Mouse (Mus musculus) neural tube, embryonic 10.5 days (tissue): Measurements from ENCODE around the gene Bean1.
A peak's percentile ranks its signal among the peaks of the same experiment; 100 is the strongest.

Source experiments
- DNase-seq: peaks from one replicate; pipeline ENCODE4 v3.0.0-alpha.2; 2017; ENCODE audit warnings: low spot score; ENCODE audit errors: extremely low spot score

The Bean1 gene

DNA sequence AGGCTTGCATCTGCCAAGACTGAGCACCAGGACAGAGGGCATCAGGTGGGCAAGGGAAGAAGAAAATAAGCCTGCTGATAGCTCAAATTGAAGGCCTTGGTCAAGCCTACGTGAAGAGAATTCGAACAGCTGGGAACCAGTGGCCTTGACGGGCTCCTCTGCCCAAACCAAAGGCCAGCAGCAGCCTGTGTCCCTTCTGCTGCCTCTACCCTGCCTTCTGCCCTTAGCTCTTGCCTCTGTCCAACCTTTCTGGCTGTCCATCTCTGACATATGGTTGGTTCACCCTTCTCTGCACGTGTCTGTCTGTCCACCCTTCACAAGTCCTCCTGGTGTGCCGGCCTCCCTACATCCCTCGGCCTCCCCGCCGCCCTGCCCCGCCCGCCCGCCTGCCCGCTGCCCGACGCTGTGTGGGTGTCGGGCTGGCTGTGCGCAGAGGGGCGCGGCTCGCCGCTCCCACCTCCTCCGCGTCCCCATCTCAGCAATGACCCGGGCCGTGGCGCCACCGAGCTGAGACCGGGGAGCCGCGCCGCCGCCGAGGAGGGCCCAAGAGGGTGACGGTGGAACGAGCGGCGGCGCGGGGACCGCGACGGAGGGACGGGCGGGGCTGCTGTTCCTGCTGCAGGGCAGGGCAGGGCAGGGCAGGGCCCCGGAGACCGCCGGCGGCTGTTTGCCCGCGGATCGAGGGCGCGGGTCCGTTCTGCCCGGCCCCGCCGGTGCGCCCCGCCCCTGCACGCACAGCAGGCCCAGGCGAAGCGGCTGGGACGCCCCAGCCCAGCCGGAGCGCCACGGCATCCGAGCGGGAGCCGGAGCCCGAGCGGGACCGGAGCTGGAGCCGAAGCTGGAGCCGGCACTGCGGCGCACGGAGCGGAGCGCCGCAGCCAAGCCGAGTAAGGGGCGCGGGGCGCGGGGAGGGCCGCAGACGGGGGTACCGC is at the start of gene Bean1:
TSS of gene Bean1 (plus strand) at position 325 of the 932 bp plus-strand sequence.
- DNase-seq, result peak; percentile 68

- DNase-seq, result no peak
Observed at GRCm38 (mm10) chr8:104121640-104122416, 48.4 kb upstream of the Bean1 start.

GRCm38 (mm10) chr8:104123080-104123657 is 47.1 kb upstream of the Bean1 start:
- no peak for DNase-seq

DNA sequence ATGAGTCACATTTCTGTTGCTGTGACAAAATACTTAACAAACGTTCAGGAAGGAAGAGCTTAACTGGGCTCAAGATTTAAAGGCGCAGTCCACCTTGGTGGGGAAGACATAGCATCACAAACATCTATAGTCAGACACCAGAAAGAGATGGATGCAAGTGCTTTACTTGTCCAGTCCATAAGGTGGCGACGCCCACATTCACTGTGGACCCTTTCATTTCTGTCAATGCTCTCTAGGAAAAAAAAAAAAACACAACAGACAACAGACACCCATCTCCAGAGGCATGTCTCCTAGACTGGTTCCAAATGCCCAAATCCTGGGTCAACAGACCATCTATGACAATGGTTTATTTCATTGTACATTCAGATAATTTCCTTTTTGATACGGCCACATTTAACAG is 45.7 kb upstream of the Bean1 start:
- DNase-seq, result no peak

DNA sequence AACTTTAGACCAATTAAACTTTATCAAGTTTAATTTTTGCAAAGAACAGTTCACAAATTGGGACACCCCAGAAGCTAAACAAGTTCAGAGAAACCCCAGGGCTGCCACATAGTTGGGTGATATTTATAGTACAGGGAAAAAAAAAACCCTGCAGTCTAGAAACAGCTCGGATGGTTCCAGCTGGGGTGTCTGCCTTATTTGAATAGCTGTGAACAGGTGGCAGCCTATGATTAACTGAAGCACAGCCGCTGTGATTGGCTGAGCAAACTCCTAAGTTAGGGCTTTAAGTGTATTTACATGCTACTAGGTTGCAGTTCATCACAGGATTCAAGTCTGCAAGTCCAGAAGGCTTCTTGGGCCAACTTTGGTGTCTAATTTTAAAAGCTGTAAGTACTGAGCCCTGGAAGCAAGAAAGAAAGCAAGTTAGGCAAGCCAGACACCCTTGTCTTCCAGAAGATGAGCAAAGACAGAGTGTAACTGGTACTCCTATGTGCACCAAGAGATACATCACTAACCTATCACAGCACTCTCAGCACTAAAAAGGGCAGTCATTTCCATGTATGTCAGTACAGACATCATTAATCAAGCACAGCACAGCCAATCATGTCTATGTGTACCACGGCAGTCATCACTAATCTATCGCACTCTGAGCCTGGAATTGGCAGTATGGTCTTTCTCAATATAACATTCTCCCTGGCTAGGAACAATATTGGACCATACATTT is 42.9 kb upstream of the Bean1 start:
- no peak for DNase-seq

GRCm38 (mm10) chr8:104130916-104131315 is 39.3 kb upstream of the Bean1 start:
- DNase-seq, result no peak

GRCm38 (mm10) chr8:104131414-104131975 is 38.7 kb upstream of the Bean1 start:
- no peak for DNase-seq

DNA sequence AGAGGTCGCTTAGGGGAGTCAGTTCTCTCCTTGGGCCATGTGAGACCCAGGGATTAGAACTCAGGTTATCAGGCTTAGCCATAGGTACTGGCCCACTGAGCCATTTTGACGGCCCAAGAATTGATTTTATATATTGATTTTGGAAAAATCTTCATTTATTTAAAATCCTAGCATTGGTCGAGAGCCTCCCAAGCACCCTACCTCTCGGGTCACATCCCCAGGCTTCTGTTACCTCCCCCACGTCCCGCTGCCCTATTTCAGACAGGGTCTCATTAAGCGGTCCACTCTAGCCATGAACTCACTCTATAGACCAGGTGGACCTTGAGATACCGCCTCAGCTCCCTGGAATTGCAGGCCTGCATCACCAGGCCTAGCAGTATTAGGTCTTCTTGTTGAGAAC is 35.7 kb upstream of the Bean1 start:
- DNase-seq, result no peak

- DNase-seq, result no peak
Observed at GRCm38 (mm10) chr8:104136277-104136676, 34.0 kb upstream of the Bean1 start.

DNA sequence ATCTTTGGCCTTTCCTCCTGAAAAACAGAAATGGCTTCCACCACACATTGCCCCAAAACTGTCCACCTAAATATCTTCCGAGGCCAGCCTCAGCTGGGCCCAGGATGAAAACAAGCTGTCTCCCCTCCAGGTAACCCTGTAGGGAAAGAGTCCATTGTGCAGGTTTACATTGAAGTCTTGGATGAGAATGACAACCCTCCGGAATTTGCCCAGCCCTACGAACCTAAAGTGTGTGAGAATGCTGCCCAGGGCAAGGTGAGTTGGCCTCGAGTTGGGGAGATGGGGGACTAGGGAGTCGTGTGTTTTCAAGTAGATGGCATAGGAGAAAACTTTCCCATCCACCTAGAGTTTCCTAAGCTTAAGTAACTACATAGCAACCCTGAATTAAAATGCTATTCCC is 32.6 kb upstream of the Bean1 start:
- no peak for DNase-seq

DNA sequence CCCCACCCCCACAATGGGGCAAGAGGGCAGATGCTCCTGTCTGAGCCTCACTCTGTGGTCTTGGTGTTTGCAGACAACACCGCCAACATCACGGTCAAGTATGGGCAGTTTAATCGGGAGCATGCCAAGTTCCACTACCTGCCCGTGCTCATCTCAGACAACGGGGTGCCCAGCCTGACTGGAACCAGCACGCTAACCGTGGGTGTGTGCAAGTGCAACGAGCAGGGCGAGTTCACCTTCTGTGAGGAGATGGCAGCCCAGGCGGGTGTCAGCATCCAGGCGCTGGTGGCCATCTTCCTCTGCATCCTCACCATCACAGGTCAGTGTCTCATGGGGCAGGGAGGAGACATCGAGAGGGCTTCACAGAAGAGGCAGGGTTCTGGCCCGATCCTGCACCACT is 29.6 kb upstream of the Bean1 start:
- DNase-seq, result no peak

DNA sequence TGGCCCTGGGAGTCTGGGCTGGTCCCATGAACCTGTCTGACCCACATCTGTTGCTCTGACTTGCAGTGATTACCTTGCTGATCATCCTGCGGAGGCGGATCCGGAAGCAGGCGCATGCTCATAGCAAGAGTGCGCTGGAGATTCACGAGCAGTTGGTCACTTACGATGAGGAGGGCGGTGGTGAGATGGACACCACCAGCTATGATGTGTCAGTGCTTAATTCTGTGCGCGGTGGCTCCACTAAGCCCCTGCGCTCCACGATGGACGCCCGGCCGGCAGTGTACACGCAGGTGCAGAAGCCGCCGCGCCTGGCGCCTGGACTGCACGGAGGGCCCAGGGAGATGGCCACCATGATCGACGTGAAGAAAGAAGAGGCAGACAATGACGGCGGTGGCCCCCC is 27.8 kb upstream of the Bean1 start:
- DNase-seq, result no peak

GRCm38 (mm10) chr8:104143379-104143778 is 26.9 kb upstream of the Bean1 start:
- DNase-seq, result no peak

DNA sequence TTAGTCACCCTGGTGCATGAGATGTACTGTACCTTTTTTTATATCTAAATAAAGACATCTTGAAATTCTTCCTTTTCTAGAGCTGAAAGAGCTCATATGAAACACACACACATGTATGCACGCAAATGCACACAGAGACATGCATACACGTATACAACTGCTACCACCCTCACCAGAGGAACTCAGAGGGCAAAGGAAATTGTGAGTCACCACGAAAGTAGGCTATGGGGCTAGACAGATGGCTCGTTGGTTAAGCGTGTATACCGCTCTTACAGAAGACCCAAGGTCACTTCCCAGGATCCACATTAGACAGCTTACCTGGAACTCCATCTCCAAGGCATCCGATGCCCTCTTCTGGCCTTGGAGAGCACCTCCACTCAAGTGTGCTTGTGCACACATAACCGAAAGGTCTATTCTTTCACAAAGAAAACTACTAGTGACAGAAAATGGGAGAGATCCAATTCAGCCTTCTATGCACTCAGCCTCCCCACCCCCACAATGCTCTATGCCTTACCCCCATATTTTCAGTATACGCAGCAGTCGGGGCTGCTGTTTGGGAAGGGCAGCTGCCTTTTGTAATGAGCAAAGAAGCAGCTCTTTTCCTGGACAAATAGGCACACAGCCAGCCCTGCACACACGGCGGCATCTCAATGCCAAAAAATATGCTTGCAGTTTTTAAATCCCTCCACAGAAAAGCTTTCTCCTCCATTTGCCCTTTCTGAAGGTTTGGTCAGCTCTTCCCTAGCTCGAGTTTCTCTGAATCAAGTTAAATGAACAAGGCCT is 25.6 kb upstream of the Bean1 start:
- no peak for DNase-seq

DNA sequence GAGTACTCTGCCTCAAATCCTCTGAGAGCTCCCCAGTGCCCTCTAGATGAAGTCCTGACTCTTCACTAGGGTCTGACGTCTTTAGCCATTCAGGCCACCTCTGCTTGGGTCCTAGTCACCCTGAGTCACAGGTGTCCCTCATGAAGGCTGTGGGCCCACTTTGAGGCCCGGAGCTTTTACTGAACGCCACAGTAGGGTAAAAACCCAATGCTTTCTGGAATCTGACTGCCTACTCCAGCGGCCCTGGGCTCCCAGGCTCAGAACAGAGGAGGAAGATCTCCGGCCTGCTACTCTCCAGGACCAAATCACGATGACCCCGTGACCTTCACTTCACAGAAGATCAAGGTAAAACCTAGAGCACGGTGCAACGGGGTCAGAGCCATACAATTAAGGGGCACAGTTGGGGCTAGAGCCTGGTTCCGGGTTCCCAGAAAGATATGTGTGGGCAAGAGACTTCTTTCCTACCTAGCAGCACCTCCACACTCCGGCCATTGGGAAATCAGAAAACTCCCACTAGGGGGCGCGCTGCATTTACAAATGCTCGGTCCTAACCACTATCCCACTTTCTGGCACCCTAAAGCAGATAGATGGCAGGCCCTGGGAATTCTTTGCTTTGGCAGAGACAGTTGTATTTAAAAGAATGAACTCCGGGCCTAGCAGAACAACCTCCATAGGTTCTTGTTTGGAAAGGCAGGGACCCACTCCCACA is 24.1 kb upstream of the Bean1 start:
- DNase-seq, result peak; percentile 86

- DNase-seq, result no peak
Observed at GRCm38 (mm10) chr8:104146717-104147494, 23.3 kb upstream of the Bean1 start.

DNA sequence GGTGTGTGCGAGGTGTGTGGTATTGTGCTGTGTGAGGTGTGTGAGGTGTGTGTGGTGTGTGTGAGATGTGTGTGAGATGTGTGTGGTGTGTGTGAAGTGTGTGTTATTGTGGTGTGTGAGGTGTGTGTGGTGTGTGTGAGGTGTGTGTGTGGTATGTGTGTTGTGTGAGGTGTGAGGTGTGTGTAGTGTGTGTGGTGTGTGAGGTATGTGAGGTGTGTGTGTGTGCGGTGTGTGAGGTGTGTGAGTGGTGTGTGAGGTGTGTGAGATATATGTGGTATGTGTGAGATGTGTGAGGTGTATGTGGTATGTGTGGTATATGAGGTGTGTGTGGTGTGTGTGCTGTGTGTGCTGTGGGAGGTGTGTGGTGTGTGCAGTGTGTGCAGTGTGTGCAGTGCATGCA is 22.3 kb upstream of the Bean1 start:
- DNase-seq, result no peak

DNA sequence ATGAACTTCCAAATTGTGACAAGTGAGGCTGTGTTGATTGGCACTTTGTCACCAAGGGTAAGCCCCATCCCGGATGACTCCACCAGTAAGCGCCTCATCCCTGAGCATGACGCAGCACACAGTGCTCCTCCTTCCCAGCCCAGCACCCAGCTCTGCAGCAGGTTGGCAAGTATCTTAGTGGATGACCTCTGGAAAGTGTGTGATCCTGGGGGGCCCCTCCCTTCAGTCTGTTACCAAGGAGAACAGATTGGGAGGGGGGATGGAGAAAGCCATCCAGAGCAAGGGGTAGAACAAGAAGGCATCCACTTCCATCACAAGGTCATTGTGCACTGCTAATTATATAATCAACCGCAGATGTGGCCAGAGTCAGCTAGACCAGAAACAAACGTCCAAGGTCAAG is 9.5 kb upstream of the Bean1 start:
- no peak for DNase-seq

- DNase-seq, result no peak
Observed at GRCm38 (mm10) chr8:104169461-104169860, 781 bp upstream of the Bean1 start.
